Mouse (Mus musculus): Measurements from ENCODE around the gene Mad2l2.

DNA sequence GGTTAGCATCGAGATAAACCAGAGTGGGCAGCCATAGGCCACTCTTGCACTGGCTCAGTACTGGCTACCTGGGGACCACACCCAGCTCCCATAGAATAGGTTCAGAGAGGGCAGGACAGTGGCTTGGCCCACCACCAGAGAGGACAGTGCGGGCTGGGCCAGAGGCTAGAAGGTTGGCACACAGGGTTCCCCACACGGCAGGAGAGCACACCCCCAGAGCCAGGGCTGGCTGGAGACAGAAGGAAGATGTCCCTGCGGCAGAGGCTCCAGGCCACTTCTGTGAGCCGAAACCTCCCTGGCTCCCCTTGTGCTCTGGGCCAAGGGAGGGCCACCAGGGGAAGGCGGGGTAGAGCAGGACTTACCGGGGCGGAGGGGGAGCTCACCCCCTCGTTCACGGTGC is 49.0 kb upstream of the Mad2l2 start:
- TF ChIP-seq CTCF (IDR thresholded peaks at IDR 0.05; ENCODE audit: low read depth), result no peak
- TF ChIP-seq EP300 (IDR thresholded peaks at IDR 0.05; ENCODE audit: low read depth), result no peak

Data from liver, postnatal 0 days (tissue).